Mouse (Mus musculus): ENCODE measurements around the gene 1700034J05Rik. TPM values are rescaled to one million over a fixed set of nuclear protein-coding genes. Genes with fewer than 3 reads are reported as not detected.

The 1700034J05Rik gene
- not detected for polyA plus RNA-seq (2017; shearing (Covaris generic))

- no peak for ATAC-seq
Observed at GRCm38 (mm10) chr6:146954258-146954657, at the start of gene 1700034J05Rik. TSS of gene 1700034J05Rik (minus strand) at chr6:146954422.

- no peak for ATAC-seq
Observed at GRCm38 (mm10) chr6:146999755-147000154, 45.5 kb upstream of the 1700034J05Rik start.

- ATAC-seq = no peak
Observed at GRCm38 (mm10) chr6:146999302-146999701, 45.1 kb upstream of the 1700034J05Rik start.

- no peak for ATAC-seq
Observed at GRCm38 (mm10) chr6:146998710-146999109, 44.5 kb upstream of the 1700034J05Rik start.

GRCm38 (mm10) chr6:146997006-146997405 is 42.8 kb upstream of the 1700034J05Rik start:
- no peak for ATAC-seq

DNA sequence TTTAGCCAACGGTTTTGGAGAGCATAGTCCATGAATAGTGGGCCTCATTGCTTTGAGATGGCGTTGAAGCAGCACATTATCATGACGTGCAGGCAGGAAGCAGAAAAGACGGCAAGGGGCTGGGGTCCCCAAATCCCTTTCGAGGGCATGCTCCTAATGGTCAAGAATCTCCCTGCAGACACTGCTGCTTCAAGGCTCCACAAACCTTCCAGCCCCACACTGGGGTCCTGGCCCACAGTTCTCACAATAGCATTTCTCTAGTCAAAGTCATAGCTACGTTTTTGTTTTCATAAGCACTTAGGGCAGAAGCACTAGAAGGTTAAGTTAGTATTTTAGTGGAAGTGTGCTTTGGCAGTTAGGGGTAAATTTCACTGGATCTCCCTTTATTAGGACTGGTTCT is 41.7 kb upstream of the 1700034J05Rik start:
- no peak for ATAC-seq

DNA sequence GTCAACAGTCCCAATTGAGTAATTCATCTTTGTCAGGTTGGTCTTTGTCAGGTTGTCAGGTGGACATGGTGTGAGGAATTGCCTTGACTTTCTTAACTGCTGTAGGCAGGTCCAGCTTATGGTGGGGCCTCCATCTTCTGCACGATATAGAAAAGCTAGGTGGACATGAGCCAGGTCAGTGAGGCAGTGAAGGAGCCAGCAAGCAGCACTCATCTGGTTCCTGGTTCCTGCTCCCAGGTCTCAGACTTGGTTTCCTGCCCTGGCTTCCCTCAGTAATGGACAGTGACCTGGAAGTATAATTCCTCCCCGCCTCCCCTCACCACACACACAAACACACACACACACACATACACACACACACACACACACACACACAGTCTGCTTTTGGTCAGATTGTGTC is 41.2 kb upstream of the 1700034J05Rik start:
- no peak for ATAC-seq

- no peak for ATAC-seq
Observed at GRCm38 (mm10) chr6:146994236-146994635, 40.0 kb upstream of the 1700034J05Rik start.

DNA sequence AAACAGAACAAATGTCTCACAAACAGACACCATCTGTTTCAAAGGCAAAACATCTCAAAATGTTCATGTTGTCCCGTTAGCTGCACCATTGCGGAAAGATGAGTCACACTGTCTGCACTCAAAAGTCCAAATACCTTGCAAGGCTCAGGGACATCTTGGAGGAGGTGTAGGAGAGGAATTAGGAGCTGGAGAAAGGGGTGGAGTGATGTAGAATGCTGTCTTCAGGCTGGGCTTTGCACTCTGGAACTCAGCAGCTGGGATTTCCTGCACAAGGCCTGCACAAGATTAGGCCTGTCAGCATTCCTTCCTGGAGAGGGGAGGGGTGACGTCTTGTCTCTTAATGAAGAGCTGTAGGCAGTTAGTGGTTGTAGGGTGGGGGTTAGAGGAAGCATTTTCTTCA is 30.3 kb upstream of the 1700034J05Rik start:
- ATAC-seq = no peak

DNA sequence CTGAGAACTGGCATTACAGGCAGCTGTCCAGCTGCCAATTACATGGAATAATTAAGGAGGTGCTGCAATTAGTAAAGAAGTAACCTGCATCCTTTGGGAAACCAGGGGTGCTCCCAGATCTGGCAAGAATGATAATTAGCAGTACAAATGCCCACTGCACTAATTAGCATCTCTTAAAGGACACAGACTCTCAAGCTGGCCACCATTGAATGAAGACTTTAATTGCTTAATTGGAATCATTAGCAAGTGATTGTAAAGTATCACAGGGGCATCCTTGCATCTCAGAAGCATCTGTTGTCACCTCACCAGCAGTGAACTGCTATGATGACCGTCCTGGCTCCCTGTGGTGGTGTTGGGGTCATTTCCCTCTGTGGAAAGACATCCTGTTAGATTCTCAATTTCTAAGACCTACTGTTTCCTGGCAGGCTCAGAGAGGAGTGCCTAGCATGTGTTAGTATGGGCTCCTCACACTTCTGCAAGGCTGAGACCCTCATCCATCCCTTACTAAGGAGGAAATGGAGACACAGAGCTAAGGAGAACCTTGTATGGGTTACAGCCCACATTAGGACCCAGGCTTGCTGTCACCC is 27.1 kb upstream of the 1700034J05Rik start:
- ATAC-seq = no peak

DNA sequence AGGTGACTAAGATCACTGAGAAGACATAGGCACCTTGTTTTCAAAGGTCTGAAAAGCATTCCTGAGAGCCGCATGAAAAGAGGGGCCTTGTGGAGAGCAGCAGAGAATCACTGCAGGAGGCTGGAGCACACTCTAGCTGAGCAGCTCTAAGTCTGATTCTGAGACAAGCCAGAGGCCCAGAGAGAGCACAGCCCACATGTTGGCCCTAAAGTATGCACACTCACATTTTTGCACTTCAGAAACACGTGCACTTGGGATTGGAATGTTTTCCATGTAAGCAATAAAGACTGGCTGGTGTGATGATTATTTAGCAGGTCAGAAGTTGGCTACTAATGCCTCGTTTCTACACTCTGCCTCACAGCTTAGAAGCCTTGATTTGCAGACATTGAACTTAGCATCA is 25.7 kb upstream of the 1700034J05Rik start:
- ATAC-seq = no peak

GRCm38 (mm10) chr6:146979115-146979744 is 25.0 kb upstream of the 1700034J05Rik start:
- ATAC-seq = no peak

DNA sequence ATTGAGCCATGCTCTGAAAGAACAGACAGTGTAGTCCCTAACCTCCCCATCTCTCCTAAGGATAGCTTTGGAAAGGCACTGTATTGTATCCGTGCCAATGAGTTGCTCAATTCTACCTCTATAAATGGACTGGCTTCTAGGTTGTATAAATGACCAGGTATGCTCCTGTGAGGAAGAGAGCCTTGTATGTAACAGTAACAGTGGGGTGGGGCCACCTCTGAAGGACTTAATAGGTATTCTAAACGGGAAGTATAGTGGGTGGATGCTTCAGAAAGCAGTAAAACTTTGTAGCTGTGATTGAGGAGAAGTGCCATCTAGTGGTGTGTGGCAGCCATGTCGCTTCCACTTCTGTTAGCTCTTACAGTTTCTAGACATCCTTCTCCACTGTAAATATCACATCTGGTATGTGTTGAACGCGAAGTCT is 24.5 kb upstream of the 1700034J05Rik start:
- ATAC-seq = no peak

GRCm38 (mm10) chr6:146976446-146976845 is 22.2 kb upstream of the 1700034J05Rik start:
- no peak for ATAC-seq

DNA sequence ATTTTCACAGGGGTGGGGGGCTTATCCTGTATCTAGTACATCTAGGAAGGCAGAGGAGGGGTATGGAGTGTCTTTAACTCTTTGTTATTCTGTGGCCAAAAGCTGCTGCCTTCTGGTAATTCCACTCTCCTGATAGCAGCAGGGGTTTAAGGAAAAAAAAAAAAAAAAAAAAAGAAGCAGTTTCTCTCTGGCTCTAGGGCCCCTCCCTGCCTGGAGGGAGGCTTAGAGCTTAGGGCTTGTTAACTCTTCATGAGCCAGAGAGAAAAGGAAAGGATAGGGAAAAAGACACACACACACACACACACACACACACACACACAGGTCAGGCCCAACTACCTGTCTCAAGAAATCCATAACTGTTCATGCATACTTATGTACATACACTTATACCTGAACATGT is 19.6 kb upstream of the 1700034J05Rik start:
- no peak for ATAC-seq

DNA sequence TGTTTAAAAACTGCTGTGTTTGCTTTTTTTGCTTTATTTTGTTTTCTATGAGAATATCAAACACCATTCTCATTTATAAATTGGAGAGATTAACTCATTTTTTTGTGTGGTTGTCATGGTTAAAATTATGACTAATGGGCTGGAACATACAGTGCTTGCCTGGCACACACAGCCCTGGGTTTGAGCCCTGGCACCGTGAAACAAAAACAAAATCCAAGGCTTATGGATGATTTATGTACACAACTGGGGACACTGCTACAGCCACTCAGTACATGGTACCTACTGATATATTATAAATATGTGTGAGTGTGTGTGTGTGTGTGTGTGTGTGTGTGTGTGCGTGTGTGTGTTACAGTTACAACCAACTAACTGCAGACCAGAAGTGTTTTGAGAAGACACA is 19.2 kb upstream of the 1700034J05Rik start:
- ATAC-seq = no peak

- ATAC-seq = no peak
Observed at GRCm38 (mm10) chr6:146972740-146973139, 18.5 kb upstream of the 1700034J05Rik start.

- ATAC-seq = no peak
Observed at GRCm38 (mm10) chr6:146972009-146972408, 17.8 kb upstream of the 1700034J05Rik start.

DNA sequence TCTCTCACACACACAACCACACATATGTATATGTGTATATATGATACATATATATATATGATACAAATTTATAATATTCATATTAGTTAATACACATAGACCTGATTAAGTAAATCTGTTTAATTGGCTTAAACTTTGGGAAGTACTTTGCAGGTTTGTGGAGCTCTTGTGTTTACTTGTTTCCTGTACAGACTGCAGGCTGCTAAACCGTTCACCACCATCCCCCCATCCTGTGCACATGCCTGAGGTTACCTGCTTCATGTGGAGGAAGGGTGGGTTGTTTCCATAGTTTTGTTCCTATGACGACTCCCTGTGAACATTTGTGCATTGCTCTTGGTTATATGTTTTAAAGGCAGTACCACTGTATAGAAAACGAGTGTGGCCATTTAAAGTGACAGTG is 17.1 kb upstream of the 1700034J05Rik start:
- ATAC-seq = no peak

DNA sequence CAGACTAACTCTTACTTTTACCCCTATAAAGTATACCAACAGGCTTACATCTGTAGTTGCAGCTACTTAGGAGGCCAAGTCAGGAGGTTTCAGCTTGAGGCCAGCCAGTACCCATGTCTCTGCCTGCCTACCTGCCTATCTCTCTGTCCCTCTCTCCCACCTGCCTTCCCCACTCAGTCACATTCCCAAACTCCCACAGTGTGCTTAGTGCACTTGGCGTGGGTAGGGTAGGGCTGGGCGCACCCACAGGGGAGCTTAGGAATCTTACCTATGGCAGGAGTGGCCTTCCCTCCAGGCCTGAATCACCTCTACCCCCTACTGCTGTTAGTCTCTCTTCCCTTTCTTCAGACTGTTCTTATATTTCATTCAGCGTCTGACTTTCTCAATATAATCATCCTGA is 16.6 kb upstream of the 1700034J05Rik start:
- ATAC-seq = no peak

GRCm38 (mm10) chr6:146967836-146968235 is 13.6 kb upstream of the 1700034J05Rik start:
- no peak for ATAC-seq

DNA sequence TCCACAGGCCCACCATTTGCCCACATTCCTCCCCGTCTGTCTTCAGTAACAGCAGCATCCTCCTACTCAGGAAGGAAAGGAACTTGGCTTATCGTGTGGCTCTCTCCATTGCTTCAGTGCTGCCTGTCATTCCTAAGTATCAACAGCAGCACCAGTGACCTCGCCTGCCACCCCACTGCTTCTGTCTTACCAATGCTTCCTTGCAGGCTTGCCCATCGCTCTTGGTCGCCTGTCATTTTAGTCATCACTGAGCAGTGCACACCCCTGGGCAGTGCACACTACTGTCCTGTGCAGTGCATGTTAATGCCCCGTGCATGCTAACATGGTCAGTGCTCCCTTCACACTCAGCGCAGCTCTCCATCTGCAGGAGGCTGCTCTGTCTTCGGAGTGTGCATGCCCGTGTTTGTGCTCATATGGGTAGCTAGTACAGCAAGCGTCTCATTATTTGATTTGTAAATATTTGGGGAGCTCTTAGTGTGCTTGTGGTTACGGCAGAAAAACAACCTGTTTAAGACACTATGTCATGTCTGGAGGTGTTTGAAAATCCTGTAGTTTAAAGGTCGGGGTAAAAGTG is 12.3 kb upstream of the 1700034J05Rik start:
- ATAC-seq = no peak

DNA sequence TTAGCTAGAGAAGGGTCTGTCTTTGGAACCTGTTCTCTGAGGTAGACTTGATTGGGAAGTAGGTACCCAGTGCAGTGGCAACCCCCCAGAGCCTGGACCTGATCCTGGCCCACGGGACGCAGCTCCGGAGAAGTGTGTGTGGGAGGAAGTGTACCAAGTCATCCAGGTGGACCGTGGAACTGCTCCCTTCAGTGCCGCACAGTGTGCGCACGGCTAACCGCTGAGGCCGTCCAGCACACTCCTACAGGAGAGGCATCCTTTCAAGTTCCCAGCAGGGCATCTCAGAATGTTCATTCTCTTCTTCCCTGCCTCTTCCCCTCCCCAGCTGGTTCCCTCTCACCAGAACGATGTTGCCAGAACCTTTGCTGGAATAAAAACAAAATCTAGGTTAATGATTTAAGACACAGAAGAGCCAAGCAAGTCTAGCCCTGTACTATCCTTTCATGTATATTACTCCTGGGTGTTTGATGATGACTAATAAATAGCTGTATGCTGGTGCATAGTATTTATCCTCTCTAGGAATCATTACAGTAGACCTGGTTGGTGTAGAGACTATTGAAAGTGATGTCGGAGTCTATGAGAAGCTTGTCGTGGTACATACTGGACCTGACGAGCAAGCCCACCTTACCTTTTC is 11.0 kb upstream of the 1700034J05Rik start:
- ATAC-seq = no peak

All from activated CD4-positive, CD25-positive, alpha-beta regulatory T cell, adult 4 months (primary cell).